Mouse (Mus musculus) kidney, adult 2 months (tissue): ENCODE results near the gene Trim71.

Experiments
- CTCF ChIP-seq: fragments of 200-500 bp; conservative IDR thresholded peaks from 2 replicates; pipeline ENCODE4 v1.5.1; 2011; ENCODE audit warnings: low read depth, mild to moderate bottlenecking, control low read depth, low read length, moderate library complexity, mixed read lengths; ENCODE audit not compliant: insufficient read depth, insufficient read length
- POLR2A ChIP-seq: fragments of 200-500 bp; IDR thresholded peaks from one replicate; pipeline ENCODE4 v1.6.1; 2011; ENCODE audit warnings: low read depth, low read length, control low read depth

- TF ChIP-seq CTCF: no peak
- no peak for TF ChIP-seq POLR2A
Observed at GRCm38 (mm10) chr9:114550033-114550432, 14.1 kb downstream of the Trim71 start.
